Mouse (Mus musculus): Measurements from ENCODE around the gene Limk1. TPM values are rescaled to one million over a fixed set of nuclear protein-coding genes. Genes with fewer than 3 reads are reported as not detected.
A peak's percentile ranks its signal among the peaks of the same experiment; 100 is the strongest.

Gene Limk1
- polyA plus RNA-seq, 1 experiment, result 7.3 TPM

GRCm38 (mm10) chr5:134688718-134689284, 403 bp upstream of the Limk1 start:
- H3K4me1 ChIP-seq (ENCODE audit: control insufficient read depth, insufficient read depth, low read length), result no peaks in the 10 kb centered on the region
- no peaks in the 10 kb centered on the region for H3K27me3 ChIP-seq (replicated peaks; ENCODE audit: control insufficient read depth, insufficient read depth, low read length)
- no peaks in the 10 kb centered on the region for H3K36me3 ChIP-seq (ENCODE audit: control insufficient read depth, insufficient read depth, low read length)
- H3K4me3 ChIP-seq (ENCODE audit: insufficient read depth, low read depth, low read length), result peak overlapping the region; percentile 43
- peak; percentile 48 for TF ChIP-seq CTCF (conservative IDR thresholded peaks at IDR 0.05; ENCODE audit: insufficient read depth, insufficient read length, low read depth, low read length)
- no peak for TF ChIP-seq POLR2A (IDR thresholded peaks at IDR 0.05; ENCODE audit: low read depth, low read length)
- H3K27ac ChIP-seq (ENCODE audit: insufficient read depth, low read depth, low read length), result no peak overlapping the region
- under 1% methylated on average over 38 of the region's 38 CpGs for WGBS
- peak; percentile 100 for DNase-seq

GRCm38 (mm10) chr5:134687187-134687586, 1.2 kb downstream of the Limk1 start:
- H3K4me3 ChIP-seq (ENCODE audit: insufficient read depth, low read depth, low read length), result no peak overlapping the region
- TF ChIP-seq POLR2A (IDR thresholded peaks at IDR 0.05; ENCODE audit: low read depth, low read length), result no peak
- TF ChIP-seq CTCF (conservative IDR thresholded peaks at IDR 0.05; ENCODE audit: insufficient read depth, insufficient read length, low read depth, low read length), result no peak
- H3K27me3 ChIP-seq (replicated peaks; ENCODE audit: control insufficient read depth, insufficient read depth, low read length), result no peaks in the 10 kb centered on the region
- no peak for DNase-seq
- 97% methylated on average over 1 of the region's 1 CpGs for WGBS
- no peaks in the 10 kb centered on the region for H3K4me1 ChIP-seq (ENCODE audit: control insufficient read depth, insufficient read depth, low read length)
- H3K36me3 ChIP-seq (ENCODE audit: control insufficient read depth, insufficient read depth, low read length), result no peaks in the 10 kb centered on the region
- no peak overlapping the region for H3K27ac ChIP-seq (ENCODE audit: insufficient read depth, low read depth, low read length)

GRCm38 (mm10) chr5:134686541-134686940, 1.9 kb downstream of the Limk1 start:
- TF ChIP-seq POLR2A (IDR thresholded peaks at IDR 0.05; ENCODE audit: low read depth, low read length), result no peak
- no peak for TF ChIP-seq CTCF (conservative IDR thresholded peaks at IDR 0.05; ENCODE audit: insufficient read depth, insufficient read length, low read depth, low read length)
- H3K27ac ChIP-seq (ENCODE audit: insufficient read depth, low read depth, low read length), result no peak overlapping the region
- no peaks in the 10 kb centered on the region for H3K27me3 ChIP-seq (replicated peaks; ENCODE audit: control insufficient read depth, insufficient read depth, low read length)
- H3K4me1 ChIP-seq (ENCODE audit: control insufficient read depth, insufficient read depth, low read length), result no peaks in the 10 kb centered on the region
- WGBS, result 98% methylated on average over 6 of the region's 6 CpGs
- no peaks in the 10 kb centered on the region for H3K36me3 ChIP-seq (ENCODE audit: control insufficient read depth, insufficient read depth, low read length)
- H3K4me3 ChIP-seq (ENCODE audit: insufficient read depth, low read depth, low read length), result no peak overlapping the region
- no peak for DNase-seq

- H3K36me3 ChIP-seq (ENCODE audit: control insufficient read depth, insufficient read depth, low read length), result no peaks in the 10 kb centered on the region
- DNase-seq, result peak; percentile 44
- H3K4me3 ChIP-seq (ENCODE audit: insufficient read depth, low read depth, low read length), result no peak overlapping the region
- H3K27ac ChIP-seq (ENCODE audit: insufficient read depth, low read depth, low read length), result no peak overlapping the region
- no peak for TF ChIP-seq CTCF (conservative IDR thresholded peaks at IDR 0.05; ENCODE audit: insufficient read depth, insufficient read length, low read depth, low read length)
- TF ChIP-seq POLR2A (IDR thresholded peaks at IDR 0.05; ENCODE audit: low read depth, low read length), result no peak
- no peaks in the 10 kb centered on the region for H3K4me1 ChIP-seq (ENCODE audit: control insufficient read depth, insufficient read depth, low read length)
- H3K27me3 ChIP-seq (replicated peaks; ENCODE audit: control insufficient read depth, insufficient read depth, low read length), result no peaks in the 10 kb centered on the region
- WGBS, result 80% methylated on average over 2 of the region's 2 CpGs
Observed at GRCm38 (mm10) chr5:134684398-134684797, 4.0 kb downstream of the Limk1 start.

GRCm38 (mm10) chr5:134683813-134684212, 4.6 kb downstream of the Limk1 start:
- H3K27ac ChIP-seq (ENCODE audit: insufficient read depth, low read depth, low read length), result no peak overlapping the region
- no peak overlapping the region for H3K4me3 ChIP-seq (ENCODE audit: insufficient read depth, low read depth, low read length)
- no peak for DNase-seq
- no peaks in the 10 kb centered on the region for H3K36me3 ChIP-seq (ENCODE audit: control insufficient read depth, insufficient read depth, low read length)
- no peaks in the 10 kb centered on the region for H3K4me1 ChIP-seq (ENCODE audit: control insufficient read depth, insufficient read depth, low read length)
- H3K27me3 ChIP-seq (replicated peaks; ENCODE audit: control insufficient read depth, insufficient read depth, low read length), result no peaks in the 10 kb centered on the region
- WGBS, result 64% methylated on average over 2 of the region's 2 CpGs
- TF ChIP-seq POLR2A (IDR thresholded peaks at IDR 0.05; ENCODE audit: low read depth, low read length), result no peak
- TF ChIP-seq CTCF (conservative IDR thresholded peaks at IDR 0.05; ENCODE audit: insufficient read depth, insufficient read length, low read depth, low read length), result no peak

DNA sequence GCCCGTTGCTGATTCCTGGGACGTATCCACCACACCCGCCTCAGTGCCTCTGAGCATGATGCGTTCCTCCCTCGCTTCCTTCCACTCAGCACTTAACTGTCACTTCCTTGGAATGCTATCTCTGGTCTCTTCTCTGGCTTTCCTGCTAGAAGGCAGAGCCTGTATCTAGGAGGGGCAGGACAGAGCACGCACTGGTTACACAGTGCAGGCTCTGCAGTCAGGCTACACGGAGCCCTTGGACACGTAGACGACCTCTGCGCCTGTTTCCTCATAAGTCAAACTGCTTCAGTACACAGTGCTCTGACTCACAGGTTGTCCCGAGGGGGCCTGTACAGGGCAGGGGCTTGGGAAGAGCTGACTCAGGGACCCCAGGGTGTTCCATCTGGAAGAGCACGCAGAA, 8.2 kb downstream of the Limk1 start:
- 49% methylated on average over 12 of the region's 12 CpGs for WGBS
- H3K4me3 ChIP-seq (ENCODE audit: insufficient read depth, low read depth, low read length), result no peak overlapping the region
- no peaks in the 10 kb centered on the region for H3K36me3 ChIP-seq (ENCODE audit: control insufficient read depth, insufficient read depth, low read length)
- H3K4me1 ChIP-seq (ENCODE audit: control insufficient read depth, insufficient read depth, low read length), result no peaks in the 10 kb centered on the region
- H3K27me3 ChIP-seq (replicated peaks; ENCODE audit: control insufficient read depth, insufficient read depth, low read length), result no peaks in the 10 kb centered on the region
- peak; percentile 49 for DNase-seq
- 0 out of 2 replicates have a peak overlapping the region, but pooled peaks have one; percentile 6 for H3K27ac ChIP-seq (ENCODE audit: insufficient read depth, low read depth, low read length)
- TF ChIP-seq CTCF (conservative IDR thresholded peaks at IDR 0.05; ENCODE audit: insufficient read depth, insufficient read length, low read depth, low read length) (no peak), POLR2A (IDR thresholded peaks at IDR 0.05; ENCODE audit: low read depth, low read length) (no peak)

DNA sequence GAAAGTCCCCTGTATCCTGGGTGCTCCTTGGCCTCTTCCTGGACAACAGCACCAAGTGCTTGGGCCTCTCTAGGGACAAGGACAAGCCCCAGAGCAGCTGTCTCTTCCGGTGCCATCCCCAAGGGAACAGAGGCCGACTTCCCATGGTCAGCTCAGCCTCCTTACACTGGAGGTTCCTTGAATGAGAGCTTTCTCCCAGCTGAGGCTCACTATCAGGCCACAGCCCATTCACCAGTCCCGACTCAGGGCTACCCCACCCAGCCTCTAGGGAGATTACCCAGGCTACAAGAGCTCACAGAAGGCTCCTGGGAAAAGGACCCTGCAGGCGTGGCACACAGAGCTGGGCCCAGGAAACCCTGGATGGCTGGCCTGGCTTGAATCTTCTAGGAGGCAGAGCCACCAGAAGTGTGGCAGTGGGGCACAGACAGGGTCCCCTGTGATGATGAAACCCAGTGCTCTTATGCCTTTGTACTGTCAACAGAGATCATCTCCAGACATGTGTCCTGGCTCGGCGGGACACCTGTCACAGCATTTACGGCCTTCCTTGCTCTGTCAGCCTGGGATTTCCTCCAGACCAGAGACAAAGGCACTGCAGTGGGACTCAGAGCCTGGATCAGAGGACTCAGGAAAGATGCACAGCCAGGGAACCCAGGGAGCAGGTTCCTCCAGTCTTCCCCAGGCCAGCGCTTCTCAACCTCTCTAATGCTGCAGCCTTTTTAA, 9.4 kb downstream of the Limk1 start:
- DNase-seq, result peak; percentile 50
- Histone ChIP-seq H3K4me3 (ENCODE audit: insufficient read depth, low read depth, low read length) (no peak overlapping the region), H3K36me3 (ENCODE audit: control insufficient read depth, insufficient read depth, low read length) (no peaks in the 10 kb centered on the region), H3K27me3 (replicated peaks; ENCODE audit: control insufficient read depth, insufficient read depth, low read length) (no peaks in the 10 kb centered on the region), H3K4me1 (ENCODE audit: control insufficient read depth, insufficient read depth, low read length) (no peaks in the 10 kb centered on the region), H3K27ac (ENCODE audit: insufficient read depth, low read depth, low read length) (peak overlapping the region; percentile 73)
- 71% methylated on average over 8 of the region's 8 CpGs for WGBS
- TF ChIP-seq CTCF (conservative IDR thresholded peaks at IDR 0.05; ENCODE audit: insufficient read depth, insufficient read length, low read depth, low read length) (no peak), POLR2A (IDR thresholded peaks at IDR 0.05; ENCODE audit: low read depth, low read length) (no peak)

Measured in kidney, adult 2 months (tissue).